Mouse (Mus musculus): ENCODE data around the gene Ager.

Gene Ager

GRCm38 (mm10) chr17:34629221-34629751 lies 31.6 kb downstream of the Ager start, which contains the start of gene Prrt1:
Prrt1 (plus strand) TSS chr17:34629533.
- in situ Hi-C loops (cut with MboI, MseI) = no loop called here

- in situ Hi-C loops (cut with MboI, MseI) = no loop called here
Measured at GRCm38 (mm10) chr17:34629796-34630603, 32.3 kb downstream of the Ager start.

GRCm38 (mm10) chr17:34630761-34631301 lies 33.2 kb downstream of the Ager start:
- in situ Hi-C loops (cut with MboI, MseI) = no loop called here

- in situ Hi-C loops (cut with MboI, MseI) = no loop called here
Measured at GRCm38 (mm10) chr17:34631647-34632046, 34.0 kb downstream of the Ager start.

- in situ Hi-C loops (cut with MboI, MseI) = no loop called here
Measured at GRCm38 (mm10) chr17:34632261-34632691, 34.6 kb downstream of the Ager start.

GRCm38 (mm10) chr17:34635671-34636070 lies 38.0 kb downstream of the Ager start:
- in situ Hi-C loops (cut with MboI, MseI) = no loop called here

- in situ Hi-C loops (cut with MboI, MseI) = no loop called here
Measured at GRCm38 (mm10) chr17:34637459-34637858, 39.8 kb downstream of the Ager start.

- in situ Hi-C loops (cut with MboI, MseI) = loop anchor here (10.0 kb wide), 1 partner anchor 605 kb away; the partner anchor contains the start of genes Col11a2, Rxrb and Slc39a7
Measured at GRCm38 (mm10) chr17:34639461-34640255, 42.0 kb downstream of the Ager start.

GRCm38 (mm10) chr17:34640778-34641601 lies 43.3 kb downstream of the Ager start:
- in situ Hi-C loops (cut with MboI, MseI) = loop anchor here (10.0 kb wide), 1 partner anchor 606 kb away; the partner anchor contains the start of genes Col11a2, Rxrb and Slc39a7

- in situ Hi-C loops (cut with MboI, MseI) = loop anchor here (10.0 kb wide), 1 partner anchor 607 kb away; the partner anchor contains the start of genes Col11a2, Rxrb and Slc39a7
Measured at GRCm38 (mm10) chr17:34641945-34642344, 44.3 kb downstream of the Ager start.

- in situ Hi-C loops (cut with MboI, MseI) = loop anchor here (10.0 kb wide), 1 partner anchor 609 kb away; the partner anchor contains the start of genes Col11a2, Rxrb and Slc39a7
Measured at GRCm38 (mm10) chr17:34643379-34643778, 45.7 kb downstream of the Ager start.

GRCm38 (mm10) chr17:34643944-34644343 lies 46.3 kb downstream of the Ager start:
- in situ Hi-C loops (cut with MboI, MseI) = loop anchor here (10.0 kb wide), 1 partner anchor 609 kb away; the partner anchor contains the start of genes Col11a2, Rxrb and Slc39a7

- in situ Hi-C loops (cut with MboI, MseI) = loop anchor here (10.0 kb wide), 1 partner anchor 610 kb away; the partner anchor contains the start of genes Col11a2, Rxrb and Slc39a7
Measured at GRCm38 (mm10) chr17:34644608-34645007, 46.9 kb downstream of the Ager start, which contains the start of gene Fkbpl. Fkbpl (plus strand) TSS chr17:34644764.

- in situ Hi-C loops (cut with MboI, MseI) = loop anchor here (10.0 kb wide), 1 partner anchor 611 kb away; the partner anchor contains the start of genes Col11a2, Rxrb and Slc39a7
Measured at GRCm38 (mm10) chr17:34645256-34645829, 47.7 kb downstream of the Ager start.

- in situ Hi-C loops (cut with MboI, MseI) = loop anchor here (10.0 kb wide), 1 partner anchor 611 kb away; the partner anchor contains the start of genes Col11a2, Rxrb and Slc39a7
Measured at GRCm38 (mm10) chr17:34645831-34646511, 48.3 kb downstream of the Ager start.

GRCm38 (mm10) chr17:34646906-34647787 lies 49.5 kb downstream of the Ager start, which contains the start of gene Atf6b:
Atf6b (plus strand) TSS chr17:34647146.
- in situ Hi-C loops (cut with MboI, MseI) = loop anchor here (10.0 kb wide), 1 partner anchor 612 kb away; the partner anchor contains the start of genes Col11a2, Rxrb and Slc39a7

- in situ Hi-C loops (cut with MboI, MseI) = loop anchor here (10.0 kb wide), 1 partner anchor 614 kb away; the partner anchor contains the start of genes Col11a2, Rxrb and Slc39a7
Measured at GRCm38 (mm10) chr17:34648141-34648890, 50.7 kb downstream of the Ager start.

Measured in regulatory T cell (primary cell).